Mouse (Mus musculus) C2C12 (cell line): Measurements from ENCODE around the gene 1700029I15Rik. TPM values are rescaled to one million over a fixed set of nuclear protein-coding genes. Genes with fewer than 3 reads are reported as not detected.
A peak's percentile ranks its signal among the peaks of the same experiment; 100 is the strongest.

Source experiments
- H3K27me3 ChIP-seq: one replicate; pipeline ENCODE4 v1.6.1; 2011; ENCODE audit not compliant: control insufficient read depth, insufficient read depth, insufficient read length
- H3K36me3 ChIP-seq: one replicate; pipeline ENCODE4 v1.6.1; 2011; ENCODE audit not compliant: control insufficient read depth, insufficient read depth
- H3K4me3 ChIP-seq: one replicate; pipeline ENCODE4 v1.5.1; 2011; ENCODE audit warnings: mild to moderate bottlenecking, control low read depth; ENCODE audit not compliant: poor library complexity, insufficient read depth, severe bottlenecking
- H3K79me2 ChIP-seq: one replicate; pipeline ENCODE4 v1.6.1; 2011; ENCODE audit not compliant: control insufficient read depth, insufficient read depth
- H3K79me3 ChIP-seq: one replicate; pipeline ENCODE4 v1.6.1; 2011; ENCODE audit warnings: low read depth, control low read depth
- H3ac ChIP-seq: one replicate; pipeline ENCODE3; 2011; ENCODE audit warnings: low read depth; ENCODE audit not compliant: control insufficient read depth, insufficient read length
- CEBPB ChIP-seq: IDR thresholded peaks from one replicate; pipeline ENCODE4 v1.6.1; 2011; ENCODE audit warnings: low read depth, mild to moderate bottlenecking, control low read depth, moderate library complexity
- CTCF ChIP-seq: IDR thresholded peaks from one replicate; pipeline ENCODE4 v1.5.1; 2011; ENCODE audit not compliant: control insufficient read depth, insufficient read depth, insufficient read length
- FOSL1 ChIP-seq: IDR thresholded peaks from one replicate; pipeline ENCODE4 v1.8.0; 2011; ENCODE audit warnings: mild to moderate bottlenecking, low read length; ENCODE audit not compliant: poor library complexity, insufficient read depth, severe bottlenecking
- MAX ChIP-seq: IDR thresholded peaks from one replicate; pipeline ENCODE4 v1.6.1; 2011; ENCODE audit warnings: mild to moderate bottlenecking, control low read depth
- MYOD1 ChIP-seq: IDR thresholded peaks from one replicate; pipeline ENCODE4 v1.6.1; 2011; ENCODE audit warnings: low read depth; ENCODE audit not compliant: control insufficient read depth, insufficient read length
- MYOG ChIP-seq: IDR thresholded peaks from one replicate; pipeline ENCODE4 v1.6.1; 2011; ENCODE audit not compliant: control insufficient read depth, insufficient read length; ENCODE audit errors: extremely low read depth
- USF1 ChIP-seq: IDR thresholded peaks from one replicate; pipeline ENCODE4 v1.6.1; 2011; ENCODE audit warnings: low read depth, mild to moderate bottlenecking, control low read depth, moderate library complexity
- polyA plus RNA-seq: library from polyadenylated mRNA; unstranded; fragments of >200 nt; fragmentation: generic; extraction: Trizol; gene quantifications from one replicate; pipeline ENCODE4 v1.2.1, GENCODE M21; 2012; ENCODE audit warnings: missing spikeins

The 1700029I15Rik gene
- polyA plus RNA-seq, 1 experiment, result 0.73 TPM

DNA sequence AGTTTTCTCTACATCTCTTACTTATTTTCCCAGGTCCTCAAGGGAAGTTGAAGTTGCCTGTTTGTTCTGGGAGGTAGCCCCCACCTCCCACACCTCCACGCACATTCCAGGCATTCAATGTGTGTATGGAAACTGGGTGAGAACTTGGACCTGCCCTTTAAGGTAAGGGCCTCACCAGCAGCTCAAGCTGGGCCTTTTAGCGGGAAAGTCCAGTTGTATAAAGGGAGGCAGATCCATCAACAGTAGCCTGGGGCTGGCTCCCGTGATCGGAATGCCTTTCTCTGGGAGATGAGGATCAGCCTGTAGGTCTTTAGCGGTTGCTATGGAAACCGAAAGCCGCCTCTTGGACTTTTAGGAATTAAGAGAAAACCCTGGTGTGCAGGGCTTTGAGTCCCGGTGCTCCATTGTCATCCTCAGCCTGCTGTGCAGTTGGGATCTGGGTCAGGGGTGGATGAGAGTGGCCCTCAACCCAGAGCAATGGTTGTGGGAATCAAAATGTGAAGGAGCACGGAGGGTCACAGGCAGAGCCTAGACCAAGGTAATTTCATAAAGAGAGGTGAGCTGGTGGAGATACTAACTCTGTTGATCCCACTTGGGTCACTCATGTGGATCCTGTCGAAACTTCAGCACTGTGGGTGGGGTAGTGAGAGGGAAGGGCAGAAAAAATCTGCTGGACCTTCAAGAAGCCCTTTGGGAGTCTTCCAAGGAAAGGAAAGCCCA is 10.2 kb upstream of the 1700029I15Rik start:
- Histone ChIP-seq H3K79me3 (peaks cover 2% of the 10 kb centered on the region), H3K27me3 (peaks cover 12% of the 10 kb centered on the region), H3K36me3 (no peaks in the 10 kb centered on the region), H3K79me2 (peaks cover 17% of the 10 kb centered on the region), H3K4me3 (no peak overlapping the region), H3ac (no peak overlapping the region)
- no peak for TF ChIP-seq MYOG
- TF ChIP-seq MAX, result no peak
- no peak for TF ChIP-seq USF1
- no peak for TF ChIP-seq CEBPB
- no peak for TF ChIP-seq FOSL1
- no peak for TF ChIP-seq MYOD1
- TF ChIP-seq CTCF, result no peak

GRCm38 (mm10) chr2:92372767-92373436 is 9.4 kb upstream of the 1700029I15Rik start:
- peaks cover 12% of the 10 kb centered on the region for H3K27me3 ChIP-seq
- no peak overlapping the region for H3K4me3 ChIP-seq
- H3ac ChIP-seq, result no peak overlapping the region
- H3K79me3 ChIP-seq, result peaks cover 2% of the 10 kb centered on the region
- peaks cover under 1% of the 10 kb centered on the region for H3K36me3 ChIP-seq
- TF ChIP-seq CEBPB (no peak), USF1 (no peak), CTCF (no peak), FOSL1 (no peak), MAX (no peak), MYOG (no peak), MYOD1 (no peak)
- H3K79me2 ChIP-seq, result peaks cover 20% of the 10 kb centered on the region

DNA sequence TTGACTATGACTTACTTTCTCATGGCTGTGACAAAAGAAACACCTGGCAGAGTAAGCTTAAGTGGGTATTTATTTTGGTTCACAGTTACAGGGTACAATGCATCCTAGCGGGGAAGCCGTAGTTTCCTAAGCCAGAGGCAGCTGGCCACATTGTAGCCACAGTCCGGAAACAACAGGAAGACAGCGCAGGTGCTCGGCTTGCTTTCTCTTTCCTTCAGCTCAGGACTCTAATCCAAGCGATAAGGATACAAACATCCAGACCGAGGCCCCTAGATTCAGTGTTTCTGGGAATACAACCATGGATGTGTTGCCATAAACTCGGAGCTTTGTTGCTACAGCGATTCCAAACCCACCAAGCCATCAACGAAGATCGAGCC is 8.9 kb upstream of the 1700029I15Rik start:
- H3K79me2 ChIP-seq, result peaks cover 20% of the 10 kb centered on the region
- H3K27me3 ChIP-seq, result peaks cover 12% of the 10 kb centered on the region
- TF ChIP-seq USF1 (no peak), CTCF (no peak), FOSL1 (no peak)
- H3ac ChIP-seq, result no peak overlapping the region
- peaks cover 2% of the 10 kb centered on the region for H3K79me3 ChIP-seq
- no peak overlapping the region for H3K4me3 ChIP-seq
- peaks cover 5% of the 10 kb centered on the region for H3K36me3 ChIP-seq

GRCm38 (mm10) chr2:92374514-92374913 is 7.8 kb upstream of the 1700029I15Rik start, which contains the start of the genes Pex16 and Large2:
Pex16 (plus strand) TSS chr2:92374676.
Large2 (minus strand) TSS chr2:92374869.
- Histone ChIP-seq H3K36me3 (peaks cover 15% of the 10 kb centered on the region), H3K79me3 (peaks cover 2% of the 10 kb centered on the region), H3K79me2 (peaks cover 20% of the 10 kb centered on the region), H3ac (peak within 1 kb of the TSS; percentile 57), H3K4me3 (peak within 1 kb of the TSS; percentile 99), H3K27me3 (peaks cover 12% of the 10 kb centered on the region)
- no peak for TF ChIP-seq CTCF
- no peak for TF ChIP-seq MYOD1
- no peak for TF ChIP-seq MYOG
- no peak for TF ChIP-seq CEBPB
- no peak for TF ChIP-seq USF1

DNA sequence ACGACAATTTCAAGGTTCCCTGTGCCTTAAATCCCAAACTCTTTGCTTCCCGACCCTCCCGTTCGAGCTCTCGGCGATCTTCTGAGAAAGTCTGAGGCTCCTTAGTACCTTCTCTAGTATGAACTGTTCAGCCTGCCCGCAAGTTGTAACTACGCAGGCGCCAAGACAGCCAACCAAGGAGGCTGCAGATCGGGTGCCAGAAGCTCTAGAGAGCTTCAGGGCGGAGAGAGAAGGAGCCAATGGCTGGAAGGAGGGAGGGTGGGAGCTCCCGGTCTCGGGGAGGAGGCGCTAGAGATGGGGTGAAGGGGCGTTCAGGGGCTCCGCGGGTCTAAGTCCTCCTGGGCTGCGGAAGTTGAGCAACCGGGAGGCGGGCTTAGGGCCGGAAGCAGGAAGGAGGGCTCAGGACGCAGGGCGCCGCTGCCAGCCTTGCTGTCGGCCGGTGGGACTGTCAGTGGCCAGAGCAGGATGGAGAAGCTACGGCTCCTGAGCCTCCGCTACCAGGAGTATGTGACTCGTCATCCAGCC is 7.2 kb upstream of the 1700029I15Rik start:
- Histone ChIP-seq H3K79me2 (peaks cover 20% of the 10 kb centered on the region), H3K36me3 (peaks cover 20% of the 10 kb centered on the region), H3ac (peak overlapping the region; percentile 54), H3K79me3 (peaks cover 2% of the 10 kb centered on the region), H3K27me3 (peaks cover 9% of the 10 kb centered on the region), H3K4me3 (peak overlapping the region; percentile 99)
- TF ChIP-seq MAX (no peak), CEBPB (peak; percentile 96)

GRCm38 (mm10) chr2:92375788-92376187 is 6.5 kb upstream of the 1700029I15Rik start:
- no peak for TF ChIP-seq FOSL1
- no peak for TF ChIP-seq CEBPB
- TF ChIP-seq CTCF, result no peak
- TF ChIP-seq MYOD1, result no peak
- peak overlapping the region; percentile 99 for H3K4me3 ChIP-seq
- peaks cover 2% of the 10 kb centered on the region for H3K79me3 ChIP-seq
- peak overlapping the region; percentile 54 for H3ac ChIP-seq
- H3K36me3 ChIP-seq, result peaks cover 20% of the 10 kb centered on the region
- H3K27me3 ChIP-seq, result peaks cover 3% of the 10 kb centered on the region
- H3K79me2 ChIP-seq, result peaks cover 20% of the 10 kb centered on the region
